Mouse (Mus musculus) ES-Bruce4 (cell line): ENCODE data around the gene Pnmal1. TPM values are rescaled to one million over a fixed set of nuclear protein-coding genes. Genes with fewer than 3 reads are reported as not detected.

ENCODE experiments used
- H3K27ac ChIP-seq: 2 replicates; pipeline ENCODE4 v1.5.1; 2012; ENCODE audit warnings: low read length, inconsistent platforms; ENCODE audit not compliant: insufficient read depth
- H3K27me3 ChIP-seq: 2 replicates; pipeline ENCODE4 v1.6.1; 2012; ENCODE audit warnings: mild to moderate bottlenecking, low read length, inconsistent platforms; ENCODE audit not compliant: control insufficient read depth, poor library complexity, insufficient read depth, severe bottlenecking
- H3K36me3 ChIP-seq: 2 replicates; pipeline ENCODE4 v1.6.1; 2012; ENCODE audit warnings: inconsistent platforms, mild to moderate bottlenecking, low read length, moderate library complexity; ENCODE audit not compliant: control insufficient read depth, poor library complexity, insufficient read depth, severe bottlenecking
- H3K4me1 ChIP-seq: one replicate; pipeline ENCODE4 v1.8.1; 2011; ENCODE audit warnings: low read length; ENCODE audit not compliant: control insufficient read depth, insufficient read depth
- H3K4me3 ChIP-seq: 2 replicates; pipeline ENCODE4 v1.5.1; 2011; ENCODE audit warnings: low read depth, mild to moderate bottlenecking, low read length
- H3K9ac ChIP-seq: 2 replicates; pipeline ENCODE4 v1.6.1; 2012; ENCODE audit warnings: low read depth, mild to moderate bottlenecking, inconsistent platforms; ENCODE audit not compliant: poor library complexity, severe bottlenecking
- H3K9me3 ChIP-seq: replicated peaks from 2 replicates; pipeline ENCODE4 v1.6.1; 2012; ENCODE audit warnings: mild to moderate bottlenecking, low read length, inconsistent platforms; ENCODE audit not compliant: control insufficient read depth, poor library complexity, insufficient read depth, severe bottlenecking
- CTCF ChIP-seq: IDR thresholded peaks from one replicate; pipeline ENCODE4 v1.8.1; 2011; ENCODE audit warnings: low read depth, low read length
- EP300 ChIP-seq: IDR thresholded peaks from 2 replicates; pipeline ENCODE4 v1.6.1; 2011; ENCODE audit warnings: low read depth, low read length; ENCODE audit not compliant: insufficient read depth
- POLR2A ChIP-seq: IDR thresholded peaks from one replicate; pipeline ENCODE4 v1.8.1; 2011; ENCODE audit warnings: low read length; ENCODE audit not compliant: insufficient read depth
- polyA plus RNA-seq: library from polyadenylated mRNA; stranded (reverse); fragments of >200 nt; gene quantifications from 2 replicates; pipeline ENCODE4 v1.2.4, GENCODE M21; 2011; ENCODE audit warnings: low read depth; ENCODE audit not compliant: missing spikeins, insufficient read depth, insufficient read length

The Pnmal1 gene
- polyA plus RNA-seq, 1 experiment = not detected

DNA sequence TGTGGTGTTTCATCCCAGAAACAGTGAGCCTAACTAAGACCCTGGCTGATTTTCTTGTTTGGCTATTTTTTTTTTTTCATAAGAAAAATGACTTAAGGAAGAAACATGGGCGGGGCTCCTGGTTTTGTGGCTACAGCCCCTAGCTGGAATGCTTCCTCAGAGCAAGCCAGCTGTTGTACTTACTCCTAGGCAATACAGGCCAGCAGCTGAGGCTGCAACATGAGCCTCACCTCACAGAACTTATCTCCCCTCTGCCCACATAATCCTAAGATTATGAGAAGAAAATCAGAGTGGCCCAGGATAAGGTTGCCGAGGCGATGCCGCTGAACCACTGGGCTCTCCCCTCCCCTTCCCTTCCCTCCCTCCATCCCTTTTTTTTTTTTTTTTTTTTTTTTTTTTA is 3.8 kb upstream of the Pnmal1 start:
- Histone ChIP-seq H3K9me3 (no peaks in the 10 kb centered on the region), H3K36me3 (no peaks in the 10 kb centered on the region), H3K27ac (no peak overlapping the region), H3K9ac (no peak overlapping the region), H3K4me1 (no peaks in the 10 kb centered on the region), H3K27me3 (no peaks in the 10 kb centered on the region), H3K4me3 (no peak overlapping the region)
- TF ChIP-seq CTCF (no peak), POLR2A (no peak), EP300 (no peak)

GRCm38 (mm10) chr7:16956410-16957265 is 2.8 kb upstream of the Pnmal1 start:
- Histone ChIP-seq H3K4me3 (no peak overlapping the region), H3K36me3 (no peaks in the 10 kb centered on the region), H3K27ac (no peak overlapping the region), H3K9me3 (no peaks in the 10 kb centered on the region), H3K4me1 (no peaks in the 10 kb centered on the region), H3K27me3 (no peaks in the 10 kb centered on the region), H3K9ac (no peak overlapping the region)
- TF ChIP-seq EP300 (no peak), POLR2A (no peak), CTCF (no peak)

- no peak overlapping the region for H3K9ac ChIP-seq
- H3K4me1 ChIP-seq = no peaks in the 10 kb centered on the region
- no peaks in the 10 kb centered on the region; the same call in 1 of the 2 replicates for H3K27me3 ChIP-seq
- no peak overlapping the region for H3K27ac ChIP-seq
- no peak for TF ChIP-seq POLR2A
- no peak for TF ChIP-seq EP300
- no peak overlapping the region for H3K4me3 ChIP-seq
- H3K36me3 ChIP-seq = no peaks in the 10 kb centered on the region
- H3K9me3 ChIP-seq = no peaks in the 10 kb centered on the region
Measured at GRCm38 (mm10) chr7:16961678-16962077, 2.2 kb downstream of the Pnmal1 start.

DNA sequence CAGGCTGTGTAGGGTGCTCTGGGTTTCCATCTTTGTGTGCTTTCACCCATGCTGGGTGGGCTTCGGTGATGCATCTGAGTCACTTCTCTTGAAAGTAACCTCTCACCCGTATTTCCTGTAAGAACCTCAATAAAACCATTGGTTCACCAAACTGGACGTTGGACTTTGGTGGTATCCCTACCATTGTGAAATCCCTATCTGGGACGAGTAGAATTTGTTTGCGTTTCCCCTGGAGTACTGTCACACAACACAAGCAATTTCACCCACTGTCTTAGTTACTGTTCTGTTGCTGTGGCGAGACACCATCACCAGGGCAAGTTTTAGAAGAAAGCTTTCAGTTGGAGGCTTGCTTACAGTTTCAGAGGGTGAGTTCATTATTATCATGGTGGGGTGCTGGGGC is 8.9 kb downstream of the Pnmal1 start:
- TF ChIP-seq CTCF (no peak), EP300 (no peak), POLR2A (no peak)
- no peaks in the 10 kb centered on the region for H3K9me3 ChIP-seq
- H3K27ac ChIP-seq = no peak overlapping the region
- no peaks in the 10 kb centered on the region for H3K27me3 ChIP-seq
- H3K4me1 ChIP-seq = no peaks in the 10 kb centered on the region
- no peak overlapping the region for H3K4me3 ChIP-seq
- H3K36me3 ChIP-seq = no peaks in the 10 kb centered on the region
- H3K9ac ChIP-seq = no peak overlapping the region

DNA sequence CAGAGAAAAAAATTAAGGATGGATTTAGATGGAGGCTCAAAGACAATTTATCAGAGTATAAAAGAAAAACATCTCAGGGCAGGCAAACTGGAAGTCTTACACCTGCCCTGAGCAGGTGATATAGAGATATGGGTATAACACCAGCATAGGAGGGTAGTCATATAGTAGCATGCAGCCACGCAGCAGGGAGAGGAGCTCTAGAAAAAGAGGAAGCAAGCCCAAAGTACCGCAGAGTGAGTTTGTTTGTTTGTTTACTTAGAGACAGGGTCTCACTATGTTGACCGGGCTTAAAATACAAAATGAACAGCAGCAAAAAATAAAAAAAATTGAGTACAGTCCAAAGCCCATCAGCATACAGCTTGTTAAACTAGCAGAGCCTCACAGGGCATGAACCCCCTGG is 11.7 kb downstream of the Pnmal1 start:
- no peak overlapping the region for H3K4me3 ChIP-seq
- no peak overlapping the region for H3K9ac ChIP-seq
- no peaks in the 10 kb centered on the region for H3K36me3 ChIP-seq
- H3K27ac ChIP-seq = no peak overlapping the region
- no peaks in the 10 kb centered on the region for H3K27me3 ChIP-seq
- no peaks in the 10 kb centered on the region for H3K4me1 ChIP-seq
- TF ChIP-seq EP300 (no peak), POLR2A (no peak), CTCF (no peak)
- no peaks in the 10 kb centered on the region for H3K9me3 ChIP-seq

GRCm38 (mm10) chr7:16974018-16974417 is 14.5 kb downstream of the Pnmal1 start:
- no peaks in the 10 kb centered on the region for H3K4me1 ChIP-seq
- H3K36me3 ChIP-seq = no peaks in the 10 kb centered on the region
- no peaks in the 10 kb centered on the region for H3K27me3 ChIP-seq
- TF ChIP-seq POLR2A (no peak), EP300 (no peak), CTCF (no peak)
- H3K4me3 ChIP-seq = no peak overlapping the region
- H3K9ac ChIP-seq = no peak overlapping the region
- H3K27ac ChIP-seq = no peak overlapping the region
- H3K9me3 ChIP-seq = no peaks in the 10 kb centered on the region
